Mouse (Mus musculus): ENCODE measurements around the gene Nebl.

Nebl gene

GRCm38 (mm10) chr2:17638631-17639030 is 92.6 kb downstream of the Nebl start:
- DNase-seq (ENCODE audit: low spot score in 2 of 2), result no peak

- DNase-seq (ENCODE audit: low spot score in 2 of 2), result no peak
Measured at GRCm38 (mm10) chr2:17623931-17624330, 107.3 kb downstream of the Nebl start.

GRCm38 (mm10) chr2:17610259-17610658 is 121.0 kb downstream of the Nebl start:
- DNase-seq (ENCODE audit: low spot score in 2 of 2), result no peak

GRCm38 (mm10) chr2:17603573-17603972 is 127.7 kb downstream of the Nebl start:
- no peak for DNase-seq (ENCODE audit: low spot score in 2 of 2)

GRCm38 (mm10) chr2:17600652-17601051 is 130.6 kb downstream of the Nebl start:
- DNase-seq (ENCODE audit: low spot score in 2 of 2), result no peak

GRCm38 (mm10) chr2:17599860-17600259 is 131.4 kb downstream of the Nebl start:
- DNase-seq (ENCODE audit: low spot score in 2 of 2), result no peak

- no peak for DNase-seq (ENCODE audit: low spot score in 2 of 2)
Measured at GRCm38 (mm10) chr2:17597932-17598331, 133.3 kb downstream of the Nebl start.

- no peak for DNase-seq (ENCODE audit: low spot score in 2 of 2)
Measured at GRCm38 (mm10) chr2:17589669-17590068, 141.6 kb downstream of the Nebl start.

- DNase-seq (ENCODE audit: low spot score in 2 of 2), result no peak
Measured at GRCm38 (mm10) chr2:17585329-17585992, 145.8 kb downstream of the Nebl start.

- DNase-seq (ENCODE audit: low spot score in 2 of 2), result no peak
Measured at GRCm38 (mm10) chr2:17575648-17576047, 155.6 kb downstream of the Nebl start.

- no peak for DNase-seq (ENCODE audit: low spot score in 2 of 2)
Measured at GRCm38 (mm10) chr2:17571716-17572115, 159.5 kb downstream of the Nebl start.

- no peak for DNase-seq (ENCODE audit: low spot score in 2 of 2)
Measured at GRCm38 (mm10) chr2:17558889-17559742, 172.1 kb downstream of the Nebl start.

- no peak for DNase-seq (ENCODE audit: low spot score in 2 of 2)
Measured at GRCm38 (mm10) chr2:17549895-17550558, 181.2 kb downstream of the Nebl start.

- DNase-seq (ENCODE audit: low spot score in 2 of 2), result no peak
Measured at GRCm38 (mm10) chr2:17546354-17546948, 184.8 kb downstream of the Nebl start.

GRCm38 (mm10) chr2:17539737-17540136 is 191.5 kb downstream of the Nebl start:
- DNase-seq (ENCODE audit: low spot score in 2 of 2), result no peak

GRCm38 (mm10) chr2:17538493-17538892 is 192.8 kb downstream of the Nebl start:
- DNase-seq (ENCODE audit: low spot score in 2 of 2), result peak in 1 of 2 experiments; percentile 49

GRCm38 (mm10) chr2:17531355-17532105 is 199.7 kb downstream of the Nebl start:
- no peak for DNase-seq (ENCODE audit: low spot score in 2 of 2)

- no peak for DNase-seq (ENCODE audit: low spot score in 2 of 2)
Measured at GRCm38 (mm10) chr2:17525739-17526526, 205.3 kb downstream of the Nebl start.

GRCm38 (mm10) chr2:17525211-17525610 is 206.1 kb downstream of the Nebl start:
- DNase-seq (ENCODE audit: low spot score in 2 of 2), result no peak

GRCm38 (mm10) chr2:17524205-17524978 is 206.9 kb downstream of the Nebl start:
- no peak for DNase-seq (ENCODE audit: low spot score in 2 of 2)
